Mouse (Mus musculus) adrenal gland, postnatal 25 days (tissue): ENCODE data around the gene Ccdc180. TPM values are rescaled to one million over a fixed set of nuclear protein-coding genes. Genes with fewer than 3 reads are reported as not detected.

Experiments
- DNase-seq: peaks from one replicate; pipeline ENCODE4 v3.0.0; 2021; ENCODE audit warnings: mixed read lengths
- long read RNA-seq: library from polyadenylated mRNA; stranded (forward); transcript quantifications from one replicate; pipeline ENCODE4 v2.0.0, GENCODE M21; 2021
- total RNA-seq: library from RNA; stranded (reverse); gene quantifications from 2 replicates; pipeline ENCODE4 v1.2.3, GENCODE M21; 2021

Gene Ccdc180
- 0.18 and 0.38 TPM in 2 replicates for total RNA-seq
- long read RNA-seq, partial matches to known transcripts, result 0 of 1 reads
- long read RNA-seq, other reads (novel, unspliced or antisense), result 1 of 1 reads

DNA sequence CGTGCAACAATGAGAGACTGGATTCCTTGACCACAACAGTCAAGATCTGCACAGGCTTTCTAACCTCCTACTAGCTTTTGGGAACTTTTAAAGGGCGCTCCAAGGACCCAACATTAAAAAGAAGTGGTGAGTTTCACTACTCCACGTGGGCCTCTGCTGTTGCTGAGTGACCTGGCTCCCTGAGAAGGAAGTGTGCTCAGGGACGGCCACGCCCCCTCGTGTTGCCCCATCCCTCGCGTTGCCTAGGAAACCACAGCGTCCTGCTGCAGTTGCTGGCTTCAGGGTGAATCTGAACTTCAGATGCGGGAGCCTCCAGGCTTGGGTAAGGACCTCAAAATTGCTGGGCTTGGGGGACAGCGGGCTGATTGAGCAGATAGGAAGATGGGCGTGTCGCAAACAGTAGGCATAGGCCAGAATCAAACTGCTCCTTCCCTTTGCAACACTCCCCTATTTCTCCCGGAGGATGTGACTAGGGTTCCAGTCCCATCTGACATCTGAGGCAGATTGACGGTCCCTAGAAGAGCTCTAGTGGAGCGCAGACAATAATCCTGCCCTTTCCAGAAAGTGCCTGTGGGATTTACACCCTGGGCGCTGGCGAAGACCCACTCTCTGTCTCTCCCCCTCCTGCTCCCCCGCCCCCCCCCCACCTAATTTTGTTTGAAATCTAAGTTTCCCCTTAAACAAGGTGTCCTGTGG is at the start of gene Ccdc180:
Gene Ccdc180, plus strand, starts transcription at position 238 of the 696 bp plus-strand sequence.
- DNase-seq, result peak; percentile 88

GRCm38 (mm10) chr4:45844355-45844754 is 45.7 kb upstream of the Ccdc180 start:
- peak; percentile 36 for DNase-seq

DNA sequence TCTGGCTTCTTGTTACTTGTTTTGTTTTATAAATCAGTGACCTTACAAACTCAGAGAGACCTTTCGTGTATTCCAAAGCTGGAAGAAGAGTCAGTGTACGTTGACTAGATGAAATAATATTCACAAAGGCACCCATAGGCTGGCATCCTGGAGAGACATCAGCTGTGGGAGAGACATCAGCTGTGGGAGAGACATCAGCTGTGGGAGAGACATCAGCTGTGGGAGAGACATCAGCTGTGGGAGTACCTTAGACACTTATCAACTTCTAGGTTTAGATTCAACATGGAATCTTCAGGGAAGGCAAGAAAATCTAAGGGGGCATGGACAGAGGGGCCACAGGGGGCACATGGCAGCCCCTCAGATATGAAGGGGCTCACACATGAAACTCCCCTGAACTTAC is 43.8 kb upstream of the Ccdc180 start:
- DNase-seq, result no peak

DNA sequence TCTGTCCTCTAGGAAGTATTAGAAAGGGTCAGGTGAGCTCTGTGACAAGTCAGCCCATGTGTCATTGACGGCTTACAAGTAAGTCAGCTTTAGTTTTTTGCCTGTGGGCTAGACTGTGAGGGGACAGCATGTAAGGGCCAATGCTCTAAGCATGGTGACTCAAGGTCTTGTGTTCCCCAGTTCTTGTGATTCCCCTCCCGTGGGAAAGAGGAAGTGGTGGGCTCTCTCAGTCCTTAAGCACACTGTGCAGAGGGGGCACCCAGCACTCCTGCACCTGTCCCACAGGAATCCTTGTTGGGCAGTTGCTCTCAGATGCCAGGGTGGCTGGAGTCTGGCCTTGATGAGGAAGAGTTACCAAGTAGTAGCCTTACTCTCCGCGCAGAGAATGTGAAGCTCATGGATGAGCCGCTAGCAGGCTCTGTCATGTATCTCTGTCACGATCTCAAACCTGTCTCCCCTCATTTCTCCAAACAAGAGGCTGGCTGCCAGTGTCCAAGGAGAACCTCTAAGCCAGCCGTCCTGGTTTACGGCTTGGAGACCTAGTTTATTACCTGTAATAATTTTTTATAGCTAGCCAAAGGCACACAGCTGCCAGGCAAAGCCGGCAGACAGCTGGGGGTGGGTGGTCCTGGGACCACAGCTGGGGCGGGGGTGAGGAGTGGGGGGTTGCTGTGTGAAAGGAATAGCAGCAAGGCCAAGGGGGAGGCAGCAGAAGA is 41.8 kb upstream of the Ccdc180 start, which contains the start of gene Stra6l:
Gene Stra6l, plus strand, starts transcription at position 556 of the 716 bp plus-strand sequence.
- no peak for DNase-seq

DNA sequence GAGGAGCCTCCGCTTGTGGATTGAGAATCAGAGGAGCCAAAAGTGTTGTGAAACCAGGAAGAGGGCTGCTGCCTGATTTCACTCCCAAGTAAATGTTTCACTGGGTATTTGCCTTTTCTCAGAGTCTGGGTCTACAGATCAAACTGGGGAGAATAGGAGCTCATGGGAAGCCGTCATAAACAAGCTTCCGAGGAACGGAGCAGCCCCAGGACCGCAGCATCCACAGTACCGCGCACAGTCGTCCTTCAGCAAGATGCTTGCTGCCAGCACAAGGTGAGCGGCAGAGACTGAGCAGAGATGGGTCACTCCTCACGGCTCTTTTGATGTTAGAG is 41.3 kb upstream of the Ccdc180 start:
- DNase-seq, result no peak

DNA sequence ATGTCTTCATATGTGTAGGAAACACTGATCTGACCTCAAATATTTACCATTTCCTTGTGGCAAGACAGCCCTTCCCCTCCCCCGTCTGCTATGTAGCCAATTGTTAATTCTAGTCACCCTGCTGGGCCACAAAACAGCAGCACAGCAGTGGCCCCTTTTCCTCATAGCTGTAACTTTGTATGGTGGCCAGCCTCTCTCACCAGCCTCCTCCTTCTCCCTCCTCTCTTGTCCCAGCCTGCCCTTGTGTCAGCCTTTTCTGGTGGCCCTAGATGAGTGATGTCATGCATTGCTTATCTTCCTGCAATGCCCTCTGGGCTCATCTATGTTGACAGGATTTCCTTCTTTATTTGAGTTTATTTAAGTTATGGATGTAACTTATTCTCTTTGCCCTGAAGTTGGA is 40.7 kb upstream of the Ccdc180 start:
- DNase-seq, result no peak

DNA sequence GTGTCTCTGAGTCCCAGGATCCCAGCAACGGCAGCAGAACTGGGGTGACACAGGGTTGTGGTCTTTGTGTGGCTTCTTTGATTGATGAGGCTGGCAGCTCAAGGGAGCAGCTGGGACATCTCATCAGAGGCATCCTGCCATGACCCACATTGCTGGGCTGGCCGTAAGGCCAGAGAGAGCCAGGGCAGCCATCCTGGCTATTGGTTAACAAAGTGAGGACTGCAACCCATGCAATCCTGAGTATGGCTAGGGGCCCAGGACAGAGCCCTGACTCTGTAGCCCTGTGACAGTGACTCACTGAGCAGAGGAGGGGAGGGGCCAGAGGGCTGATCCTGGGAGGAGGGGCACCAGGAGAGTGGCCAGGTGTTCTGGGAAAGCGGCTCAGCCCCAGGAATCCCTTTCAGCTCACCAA is 38.5 kb upstream of the Ccdc180 start:
- DNase-seq, result peak; percentile 48

- no peak for DNase-seq
These were observed 36.4 kb upstream of the Ccdc180 start for GRCm38 (mm10) chr4:45853496-45854246.

DNA sequence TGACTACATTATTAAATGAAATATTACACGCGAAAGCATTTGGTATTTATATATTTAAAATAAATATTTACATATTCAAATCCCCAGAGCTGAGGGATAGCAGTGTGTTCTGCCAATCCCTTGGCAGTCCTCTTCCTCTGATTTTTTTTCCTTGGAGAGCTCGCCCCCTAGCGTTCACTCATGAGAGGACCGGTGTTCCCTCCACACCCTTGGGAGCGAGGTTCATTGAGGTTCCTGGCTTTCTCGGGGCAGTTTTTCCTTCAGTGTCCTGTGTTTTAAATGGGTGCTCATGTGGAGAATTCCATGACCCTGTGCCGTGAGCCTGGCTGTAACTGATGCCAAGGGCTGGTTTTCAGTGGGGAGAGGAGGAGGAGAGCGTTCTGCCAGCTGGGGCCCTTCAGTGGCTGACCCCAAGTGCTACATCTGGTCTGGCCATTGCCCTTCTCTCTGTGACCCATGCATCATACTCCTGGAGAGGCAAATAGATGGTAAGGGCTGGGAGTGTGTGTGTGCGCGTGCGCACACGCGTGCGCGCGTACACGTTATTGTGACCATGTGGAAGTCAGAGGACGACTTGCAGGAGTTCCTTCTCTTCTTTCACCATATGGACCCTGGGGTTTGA is 34.2 kb upstream of the Ccdc180 start:
- DNase-seq, result peak; percentile 74

GRCm38 (mm10) chr4:45861160-45861559 is 28.9 kb upstream of the Ccdc180 start:
- DNase-seq, result no peak

- DNase-seq, result no peak
These were observed 22.7 kb upstream of the Ccdc180 start for GRCm38 (mm10) chr4:45867416-45867815.

GRCm38 (mm10) chr4:45869021-45869815 is 20.9 kb upstream of the Ccdc180 start:
- no peak for DNase-seq

GRCm38 (mm10) chr4:45872147-45872546 is 18.0 kb upstream of the Ccdc180 start:
- DNase-seq, result no peak

DNA sequence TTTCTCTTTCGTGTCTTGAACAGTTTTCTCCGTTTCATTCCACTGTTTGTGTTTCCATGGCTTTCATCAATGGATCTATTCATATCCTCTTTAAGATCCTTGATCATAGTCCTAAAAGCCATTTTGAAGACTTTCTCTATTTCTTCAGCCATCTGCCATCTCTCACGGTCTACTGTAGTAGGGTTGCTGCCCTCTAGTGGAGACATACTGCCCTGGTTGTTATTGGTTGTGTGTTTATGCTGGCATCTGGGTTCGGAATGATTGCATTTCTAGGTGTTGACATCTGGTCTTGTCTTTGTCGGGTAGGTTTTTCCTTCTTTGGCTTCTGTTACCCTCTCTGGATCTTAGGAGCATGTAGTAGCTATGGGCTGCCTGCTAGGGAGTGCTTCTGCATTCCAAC is 11.2 kb upstream of the Ccdc180 start:
- peak; percentile 20 for DNase-seq

DNA sequence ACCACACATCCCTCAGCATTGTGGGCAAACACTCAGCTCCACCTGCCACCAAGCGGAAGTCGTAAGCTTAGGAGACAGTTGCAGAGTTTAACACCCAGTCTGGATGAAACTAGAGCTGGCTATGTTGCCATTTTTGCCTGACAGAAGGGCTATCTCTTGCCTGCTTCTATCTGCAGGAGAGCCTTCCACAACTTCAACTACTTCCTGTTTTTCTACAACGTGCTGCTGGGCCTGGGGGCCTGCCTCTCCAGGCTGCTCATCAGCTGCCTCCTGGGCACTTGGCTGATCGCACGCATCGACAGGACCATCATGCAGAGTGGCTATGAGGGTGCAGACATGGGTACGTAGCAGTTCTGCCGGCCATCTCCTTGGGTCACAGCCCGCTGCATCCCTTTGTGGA is 7.6 kb upstream of the Ccdc180 start:
- DNase-seq, result no peak

DNA sequence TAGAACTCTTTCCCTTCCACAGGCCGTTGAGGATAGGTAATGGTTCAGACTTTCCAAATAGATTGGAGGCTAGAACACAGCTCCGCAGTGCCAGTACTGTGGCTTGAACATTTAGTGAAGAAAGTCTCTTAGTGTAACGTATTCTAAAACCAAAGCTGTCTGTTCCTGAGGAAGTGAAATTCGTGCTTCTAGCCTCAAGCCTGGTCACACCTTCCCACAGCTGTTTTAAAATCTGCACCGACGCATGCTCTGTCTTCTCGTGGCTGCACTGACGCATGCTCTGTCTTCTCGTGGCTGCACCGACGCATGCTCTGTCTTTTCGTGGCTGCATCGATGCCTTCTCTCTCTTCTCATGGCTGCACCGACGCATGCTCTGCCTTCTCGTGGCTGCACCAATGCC is 6.9 kb upstream of the Ccdc180 start:
- DNase-seq, result no peak

DNA sequence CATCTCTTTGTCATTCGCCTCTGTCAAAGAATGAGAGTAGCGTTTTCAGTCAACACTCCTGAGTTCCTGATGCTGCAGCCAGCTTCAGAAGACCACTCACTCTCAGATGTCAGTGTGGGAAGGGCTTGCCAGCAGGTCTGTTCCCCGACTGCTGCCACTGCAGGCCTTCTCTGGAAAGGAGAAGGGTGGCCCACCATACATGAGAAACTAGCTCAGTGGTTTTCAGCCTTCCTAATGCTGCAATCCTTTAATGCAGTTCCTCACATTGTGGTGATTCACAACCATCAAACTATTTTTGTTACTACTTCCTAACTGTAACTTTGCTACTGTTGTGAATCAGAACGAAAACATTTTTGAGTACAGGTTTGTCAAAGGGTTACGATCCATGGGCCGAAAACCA is 616 bp upstream of the Ccdc180 start:
- no peak for DNase-seq

- DNase-seq, result no peak
These were observed 6.5 kb downstream of the Ccdc180 start for GRCm38 (mm10) chr4:45896425-45897081.

GRCm38 (mm10) chr4:45898413-45898812 is 8.3 kb downstream of the Ccdc180 start:
- DNase-seq, result no peak

- no peak for DNase-seq
These were observed 19.2 kb downstream of the Ccdc180 start for GRCm38 (mm10) chr4:45909256-45909655.

DNA sequence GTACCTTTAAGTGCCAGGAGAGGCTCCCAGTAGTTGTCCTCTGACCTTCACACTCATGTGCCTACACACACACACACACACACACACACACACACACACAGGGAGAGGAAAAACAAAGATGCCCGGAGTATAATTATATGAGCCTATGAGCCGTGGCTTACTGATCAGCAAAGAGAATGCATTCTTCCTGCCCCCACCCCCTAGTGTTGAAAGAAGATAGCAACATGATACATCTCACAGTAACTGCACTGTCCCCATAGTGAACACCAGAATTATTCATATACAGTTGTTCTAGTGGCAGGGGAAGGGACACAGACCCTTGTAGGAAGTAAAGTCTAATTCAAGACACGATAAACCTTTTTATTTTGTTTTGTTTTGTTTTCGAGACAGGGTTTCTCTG is 19.8 kb downstream of the Ccdc180 start:
- DNase-seq, result no peak
